Mouse (Mus musculus) cortical plate, adult 2 months (tissue): Measurements from ENCODE around the gene Pdcd6ip. TPM values are rescaled to one million over a fixed set of nuclear protein-coding genes. Genes with fewer than 3 reads are reported as not detected.
A peak's percentile ranks its signal among the peaks of the same experiment; 100 is the strongest.

Experiments used
- H3K27ac ChIP-seq: fragments of 200-500 bp; 2 replicates; pipeline ENCODE4 v1.5.1; 2012; ENCODE audit warnings: low read length, control low read depth, inconsistent platforms; ENCODE audit not compliant: insufficient read depth
- H3K4me1 ChIP-seq: fragments of 200-500 bp; 2 replicates; pipeline ENCODE4 v1.6.1; 2011; ENCODE audit warnings: low read length; ENCODE audit not compliant: control insufficient read depth, insufficient read depth
- H3K4me3 ChIP-seq: fragments of 200-500 bp; 2 replicates; pipeline ENCODE4 v1.5.1; 2011; ENCODE audit warnings: mild to moderate bottlenecking, low read length, control low read depth; ENCODE audit not compliant: insufficient read depth
- CTCF ChIP-seq: fragments of 200-500 bp; IDR thresholded peaks from 2 replicates; pipeline ENCODE4 v1.5.1; 2011; ENCODE audit warnings: mild to moderate bottlenecking, control low read depth, low read length; ENCODE audit not compliant: insufficient read depth; ENCODE audit errors: extremely low read depth
- POLR2A ChIP-seq: fragments of 200-500 bp; IDR thresholded peaks from 2 replicates; pipeline ENCODE4 v1.6.1; 2011; ENCODE audit warnings: mild to moderate bottlenecking, low read length, control low read depth; ENCODE audit not compliant: insufficient read depth; ENCODE audit errors: extremely low read depth
- polyA plus RNA-seq: library from polyadenylated mRNA; depleted of rRNA; stranded (reverse); fragments of >200 nt; gene quantifications from 2 replicates; pipeline ENCODE4 v1.2.3, GENCODE M21; 2012; rRNA removed

Pdcd6ip gene
- 45.7 and 48.4 TPM in 2 replicates for polyA plus RNA-seq

DNA sequence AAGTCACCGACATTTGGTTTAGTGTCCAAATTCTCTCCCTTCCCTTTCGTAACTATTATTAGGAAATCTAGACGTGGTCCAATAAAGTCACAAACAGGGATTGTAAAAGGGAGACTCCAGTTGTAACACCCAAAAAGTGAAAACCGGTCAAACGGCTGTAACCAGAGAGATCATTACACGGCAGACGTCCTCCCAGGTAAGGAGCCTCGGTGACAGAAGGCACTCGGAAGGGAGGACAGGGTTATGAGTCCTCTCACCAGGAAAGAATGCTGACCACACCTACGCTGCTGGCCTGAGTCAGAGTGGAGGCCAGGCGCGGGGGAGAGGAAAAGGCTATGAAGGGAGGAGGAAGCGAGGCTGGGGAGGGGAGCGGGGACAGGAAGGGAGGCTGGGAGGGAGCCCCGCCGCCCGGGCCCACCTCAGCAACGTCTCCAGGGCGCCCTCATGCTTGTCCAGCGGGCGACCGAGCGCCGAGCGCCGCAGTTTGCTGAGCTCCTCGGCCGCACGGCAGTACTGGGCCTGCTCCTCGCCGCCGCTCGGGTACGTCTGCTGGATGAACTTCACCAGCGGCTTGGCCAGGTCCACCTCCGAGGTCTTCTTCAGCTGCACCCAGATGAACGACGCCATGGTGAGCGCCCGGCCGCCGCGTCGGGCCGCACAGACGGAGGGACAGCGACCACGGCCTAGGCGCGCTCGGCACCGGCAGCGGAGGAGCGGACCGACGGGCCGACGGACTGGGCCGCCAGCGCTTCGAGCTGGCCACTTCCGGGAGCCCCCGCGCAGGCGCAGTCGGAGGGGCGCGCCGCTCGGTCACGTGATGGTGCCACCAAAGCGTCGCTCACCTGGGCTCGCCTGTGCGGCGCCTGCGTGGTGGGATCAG lies at the start of gene Pdcd6ip:
Pdcd6ip (minus strand) TSS at position 779 of the 880 bp plus-strand sequence.
- TF ChIP-seq POLR2A: peak; percentile 65; the same call in 1 of the 2 replicates
- TF ChIP-seq CTCF: no peak
- peak within 1 kb of the TSS; percentile 79 for H3K27ac ChIP-seq
- H3K4me3 ChIP-seq: peak within 1 kb of the TSS; percentile 84
- H3K4me1 ChIP-seq: peaks cover 11% of the 10 kb centered on the region

- TF ChIP-seq POLR2A: no peak
- no peak for TF ChIP-seq CTCF
- H3K4me1 ChIP-seq: no peaks in the 10 kb centered on the region
- no peak overlapping the region for H3K4me3 ChIP-seq
- no peak overlapping the region for H3K27ac ChIP-seq
These were observed 48.0 kb upstream of the Pdcd6ip start for GRCm38 (mm10) chr9:113755888-113756719.

GRCm38 (mm10) chr9:113749356-113749755 lies 41.3 kb upstream of the Pdcd6ip start:
- H3K27ac ChIP-seq: no peak overlapping the region
- TF ChIP-seq POLR2A (no peak), CTCF (no peak)
- no peak overlapping the region for H3K4me3 ChIP-seq

DNA sequence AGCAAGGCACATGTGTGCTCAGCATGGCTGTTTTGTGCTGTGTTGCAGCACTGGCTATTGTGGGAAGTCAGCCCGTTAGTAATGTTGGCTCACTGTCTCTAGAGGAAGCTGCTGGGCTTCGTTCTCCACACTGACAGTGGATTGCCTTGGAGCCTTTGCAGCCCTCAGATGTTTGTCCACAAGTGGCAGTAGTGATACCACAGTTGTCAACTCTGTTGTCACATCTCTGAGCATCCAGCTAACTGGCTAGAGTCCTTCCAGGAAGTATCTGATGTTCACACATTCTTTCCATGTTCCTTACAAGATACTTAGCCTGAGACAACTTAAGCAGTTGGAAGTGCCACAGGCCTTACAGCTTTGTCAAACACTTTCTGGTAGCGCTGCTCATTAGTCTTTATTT lies 35.2 kb upstream of the Pdcd6ip start:
- no peak for TF ChIP-seq CTCF
- Histone ChIP-seq H3K4me1 (peaks cover 2% of the 10 kb centered on the region; the same call in 1 of the 2 replicates), H3K27ac (no peak overlapping the region), H3K4me3 (no peak overlapping the region)

More at GRCm38 (mm10) chr9:113749356-113749755, 41.3 kb upstream of the Pdcd6ip start:
- no peaks in the 10 kb centered on the region for H3K4me1 ChIP-seq

DNA sequence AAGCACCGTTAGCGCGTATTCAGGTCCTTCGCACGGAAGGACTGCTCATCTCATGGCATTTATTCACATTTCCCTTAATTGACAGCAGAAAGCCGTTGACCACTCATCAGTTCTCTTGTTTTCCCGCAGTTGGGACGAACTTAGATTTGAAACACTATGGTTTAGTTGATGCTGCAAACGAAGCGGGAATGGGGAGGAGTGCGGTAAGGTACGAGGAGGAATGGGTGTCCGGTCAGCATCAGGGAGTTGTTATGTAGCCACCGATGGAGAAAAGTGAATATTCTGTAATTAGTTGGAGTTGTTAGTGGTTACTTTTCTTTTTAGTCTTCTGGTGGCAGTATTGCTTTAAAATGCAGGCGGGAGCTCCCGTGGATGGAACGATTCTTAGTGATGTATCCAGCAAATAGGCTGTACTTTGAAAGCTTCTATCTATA lies 34.3 kb upstream of the Pdcd6ip start:
- no peak for TF ChIP-seq POLR2A
- peak; percentile 47; the same call in 1 of the 2 replicates for TF ChIP-seq CTCF
- H3K4me3 ChIP-seq: peak overlapping the region; percentile 61

GRCm38 (mm10) chr9:113741637-113742137 lies 33.6 kb upstream of the Pdcd6ip start:
- peak overlapping the region; percentile 65; the same call in 1 of the 2 replicates for H3K27ac ChIP-seq
- peak overlapping the region; percentile 61 for H3K4me3 ChIP-seq
- TF ChIP-seq POLR2A (no peak), CTCF (no peak)
- H3K4me1 ChIP-seq: peaks cover 2% of the 10 kb centered on the region; the same call in 1 of the 2 replicates

More for the DNA sequence above, 34.3 kb upstream of the Pdcd6ip start:
- Histone ChIP-seq H3K27ac (no peak overlapping the region), H3K4me1 (peaks cover 2% of the 10 kb centered on the region; the same call in 1 of the 2 replicates)

DNA sequence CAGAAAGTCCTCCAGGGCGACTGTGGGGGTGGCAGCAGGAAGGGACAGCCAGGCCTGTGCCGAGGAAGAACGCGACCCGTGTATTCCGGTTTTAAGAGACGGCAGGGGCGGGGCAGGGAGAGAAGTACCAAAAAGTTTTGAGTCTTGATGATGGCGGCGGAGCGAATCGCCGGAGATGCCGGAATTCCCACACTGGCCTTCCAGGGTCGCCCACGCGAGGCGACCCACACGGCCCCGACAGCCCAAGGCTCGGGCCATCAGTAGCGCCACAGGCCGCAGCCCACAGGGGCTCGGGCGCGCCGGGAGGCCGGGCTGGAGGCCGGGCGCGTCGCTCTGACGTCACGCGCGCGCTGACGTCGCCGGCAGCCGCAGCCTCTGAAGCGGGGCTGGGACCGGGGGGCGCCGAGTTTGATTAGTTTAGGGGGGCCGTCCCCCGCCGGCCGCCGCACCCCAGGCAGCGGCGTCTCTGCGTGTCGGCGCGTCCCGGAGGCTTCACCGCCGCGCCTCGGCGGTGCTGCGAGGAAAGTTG lies 33.1 kb upstream of the Pdcd6ip start, which contains the start of gene Clasp2:
Clasp2 (plus strand) TSS at position 366 of the 529 bp plus-strand sequence.
- Histone ChIP-seq H3K4me1 (peaks cover 2% of the 10 kb centered on the region; the same call in 1 of the 2 replicates), H3K27ac (peak within 1 kb of the TSS; percentile 65), H3K4me3 (peak within 1 kb of the TSS; percentile 61)
- TF ChIP-seq CTCF (no peak), POLR2A (no peak)

DNA sequence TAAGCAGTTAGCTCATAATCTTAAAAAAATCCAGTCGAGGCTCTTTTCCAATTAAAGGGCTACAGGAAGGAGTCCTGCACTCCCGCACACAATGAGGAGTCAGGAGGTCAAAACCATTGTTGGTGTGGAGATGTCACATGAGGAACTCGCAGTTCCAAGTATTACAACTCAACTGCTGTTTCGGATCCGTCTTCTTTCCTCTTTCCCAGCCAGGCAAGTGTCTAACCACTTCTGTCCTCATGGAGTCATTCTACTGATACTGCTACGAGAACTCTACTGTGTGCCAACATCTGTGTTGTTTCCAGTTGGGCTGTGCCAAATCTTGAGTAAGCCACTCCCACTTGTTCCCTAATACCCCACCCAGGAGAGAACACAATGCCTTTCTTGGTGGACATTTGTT lies 30.9 kb upstream of the Pdcd6ip start:
- no peak overlapping the region for H3K4me3 ChIP-seq
- TF ChIP-seq CTCF (no peak), POLR2A (no peak)
- peaks cover 2% of the 10 kb centered on the region; the same call in 1 of the 2 replicates for H3K4me1 ChIP-seq
- no peak overlapping the region for H3K27ac ChIP-seq

- H3K4me3 ChIP-seq: no peak overlapping the region
These were observed 30.0 kb upstream of the Pdcd6ip start for GRCm38 (mm10) chr9:113738021-113738420.

More at GRCm38 (mm10) chr9:113738021-113738420, 30.0 kb upstream of the Pdcd6ip start:
- peaks cover 2% of the 10 kb centered on the region; the same call in 1 of the 2 replicates for H3K4me1 ChIP-seq
- H3K27ac ChIP-seq: no peak overlapping the region
- no peak for TF ChIP-seq CTCF
- TF ChIP-seq POLR2A: no peak
